ENCODE assay signal across 17 mouse cellular contexts in the genomic region with DNA sequence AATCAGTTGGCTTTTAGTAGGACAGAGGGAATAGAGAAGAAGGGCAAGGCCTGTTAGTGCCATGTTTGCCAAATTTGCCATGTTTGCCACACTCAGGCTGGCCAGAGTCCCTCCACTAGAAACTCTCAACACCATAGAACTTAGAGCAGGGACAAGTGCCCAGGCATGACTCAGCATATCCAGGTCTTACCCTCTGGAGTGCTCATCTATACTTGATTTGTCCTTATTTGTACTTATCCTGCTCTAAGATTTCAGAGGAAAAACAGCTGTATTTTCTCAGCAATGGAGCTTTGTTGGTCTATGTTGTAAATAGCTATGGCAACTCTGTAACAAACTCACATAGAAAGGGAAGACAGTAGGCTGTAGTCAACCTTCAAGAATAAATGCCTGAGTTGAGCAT.
A peak's percentile ranks its signal among the peaks of the same experiment; 100 is the strongest.
DNase-seq lines count a peak whose midpoint lies in the region; ATAC-seq lines count a peak whose summit lies in the region.
"Had no signal": no experiment of that assay in that cellular context is flagged by ENCODE, and none has a peak within 500 bp of the region (broad histone marks: within the 10 kb centered on the region; RNA-seq: fewer than 3 reads in every experiment).

No protein-coding gene starts in this region.

- DNase-seq in adrenal gland, adult (ENCODE audit: inconsistent age in 2 of 2, low spot score in 1 of 2): peak; percentile 13 to 55
- no peak for DNase-seq in adrenal gland, postnatal 4 days (ENCODE audit: low spot score in 2 of 2)
- DNase-seq in kidney, postnatal 14 days: peak; percentile 26
- no peak for DNase-seq in kidney, adult 11 months
- DNase-seq in adrenal gland, postnatal 10 days: peak; percentile 10
- DNase-seq in lung, postnatal 14 days: peak; percentile 14
- DNase-seq: cerebellum, adult 11 months; cerebellum, postnatal 36 days; liver, embryonic 13.5 days; right cerebral cortex, postnatal 14 days; thymus, postnatal 14 days had no signal

- H3K4me2 ChIP-seq in hindbrain, embryonic 16.5 days (ENCODE audit: low read length): no peak overlapping the region
- H3K4me2 ChIP-seq: heart, embryonic 15.5 days; hindbrain, embryonic 13.5 days; liver, embryonic 13.5 days had no signal

- H3K4me1 ChIP-seq in hindbrain, embryonic 16.5 days (ENCODE audit: control insufficient read depth, insufficient read depth, low read depth, low read length): no peaks in the 10 kb centered on the region
- H3K4me1 ChIP-seq: hindbrain, embryonic 13.5 days; limb, embryonic 10.5 days; liver, embryonic 13.5 days had no signal

- no peaks in the 10 kb centered on the region for H3K36me3 ChIP-seq in hindbrain, embryonic 16.5 days (ENCODE audit: control insufficient read depth, insufficient read depth, low read length)
- H3K36me3 ChIP-seq: heart, embryonic 15.5 days; hindbrain, embryonic 13.5 days; limb, embryonic 10.5 days; liver, embryonic 13.5 days had no signal

- ATAC-seq in megakaryocyte-erythroid progenitor cell, adult 5-6 weeks (replicated peaks; ENCODE audit: low FRiP score, low TSS enrichment, poor library complexity, severe bottlenecking): no peak
- ATAC-seq in hindbrain, embryonic 16.5 days: no peak

- H3K9ac ChIP-seq in hindbrain, embryonic 16.5 days (ENCODE audit: low read depth, low read length): no peak overlapping the region
- H3K9ac ChIP-seq: heart, embryonic 15.5 days; hindbrain, embryonic 13.5 days; liver, embryonic 13.5 days had no signal

- no peak overlapping the region for H3K4me3 ChIP-seq in hindbrain, embryonic 16.5 days (ENCODE audit: low read length)
- H3K4me3 ChIP-seq: heart, embryonic 15.5 days; hindbrain, embryonic 13.5 days; limb, embryonic 10.5 days; liver, embryonic 13.5 days had no signal

- H3K27ac ChIP-seq in hindbrain, embryonic 16.5 days (ENCODE audit: low read depth, low read length): no peak overlapping the region
- H3K27ac ChIP-seq: heart, embryonic 15.5 days; hindbrain, embryonic 13.5 days; limb, embryonic 10.5 days; liver, embryonic 13.5 days; stomach, postnatal 0 days had no signal

- no peaks in the 10 kb centered on the region for H3K9me3 ChIP-seq in hindbrain, embryonic 16.5 days (ENCODE audit: control insufficient read depth, low read length)
- H3K9me3 ChIP-seq: heart, embryonic 15.5 days; hindbrain, embryonic 13.5 days; limb, embryonic 10.5 days; liver, embryonic 13.5 days had no signal

- H3K27me3 ChIP-seq in hindbrain, embryonic 16.5 days (replicated peaks; ENCODE audit: control insufficient read depth, insufficient read depth, low read length): no peaks in the 10 kb centered on the region
- H3K27me3 ChIP-seq: heart, embryonic 15.5 days; hindbrain, embryonic 13.5 days; liver, embryonic 13.5 days had no signal

Comparison
In these comparisons a context has a peak if more than half of its experiments do, and no peak if none do; other contexts are left out.
1. DNase-seq: peak in adrenal gland, adult (2 of 2), kidney, postnatal 14 days (single experiment), adrenal gland, postnatal 10 days (single experiment) and lung, postnatal 14 days (single experiment); none in adrenal gland, postnatal 4 days (0 of 2) and kidney, adult 11 months (single experiment).